Mouse (Mus musculus) bone marrow, adult 2 months (tissue): ENCODE measurements around the gene Fosb.
A peak's percentile ranks its signal among the peaks of the same experiment; 100 is the strongest.

Experiments used
- CTCF ChIP-seq: fragments of 200-500 bp; IDR thresholded peaks from 2 replicates; pipeline ENCODE4 v1.5.1; 2011; ENCODE audit warnings: low read length, control low read depth; ENCODE audit not compliant: control insufficient read depth, insufficient read depth
- POLR2A ChIP-seq: fragments of 200-500 bp; IDR thresholded peaks from 2 replicates; pipeline ENCODE4 v1.6.1; 2011; ENCODE audit warnings: low read depth, mild to moderate bottlenecking, control low read depth, low read length, borderline replicate concordance; ENCODE audit not compliant: control insufficient read depth

DNA sequence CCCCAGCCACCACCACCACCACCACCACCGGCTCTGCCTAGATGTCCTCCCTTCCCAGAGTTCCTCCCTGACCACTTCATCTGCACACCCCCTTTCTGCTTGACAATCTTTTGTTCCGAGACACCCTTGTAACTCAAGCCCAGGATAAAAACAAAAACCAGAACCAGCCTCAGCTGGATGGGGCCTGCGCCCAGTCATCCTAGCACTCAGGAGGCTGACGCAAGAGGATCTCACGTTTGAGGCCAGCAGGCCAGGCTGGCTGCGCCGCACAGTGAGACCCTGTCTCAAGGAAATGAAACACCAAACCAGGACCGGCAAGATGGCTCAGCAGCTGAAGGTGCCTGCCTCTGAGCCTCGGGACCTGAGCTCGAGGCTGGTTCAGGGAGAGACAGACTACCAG, 42.8 kb downstream of the Fosb start:
- TF ChIP-seq POLR2A (peak; percentile 20; the same call in 1 of the 2 replicates), CTCF (no peak)
